Mouse (Mus musculus) spleen, adult 18-20 months (tissue): ENCODE measurements around the gene Gm6583.

Source experiments
- DNase-seq, 2 experiments: peaks; one replicate each; pipeline ENCODE4 v3.0.0; 2022; ENCODE audit warnings: mixed read lengths in 2 of 2

Gm6583 gene

GRCm38 (mm10) chr5:112367338-112367737 is 11.5 kb upstream of the Gm6583 start:
- no peak for DNase-seq

- no peak for DNase-seq
Measured at GRCm38 (mm10) chr5:112366879-112367278, 11.0 kb upstream of the Gm6583 start.

GRCm38 (mm10) chr5:112364184-112364797 is 8.5 kb upstream of the Gm6583 start:
- DNase-seq: no peak

GRCm38 (mm10) chr5:112360077-112360476 is 4.2 kb upstream of the Gm6583 start:
- DNase-seq: no peak

- DNase-seq: no peak
Measured at GRCm38 (mm10) chr5:112359520-112359919, 3.7 kb upstream of the Gm6583 start.

GRCm38 (mm10) chr5:112356322-112356721 is 489 bp upstream of the Gm6583 start:
- DNase-seq: no peak

- no peak for DNase-seq
Measured at GRCm38 (mm10) chr5:112355493-112355892, 340 bp downstream of the Gm6583 start.

- DNase-seq: no peak
Measured at GRCm38 (mm10) chr5:112349169-112349568, 6.7 kb downstream of the Gm6583 start.

GRCm38 (mm10) chr5:112346211-112346965 is 9.4 kb downstream of the Gm6583 start:
- no peak for DNase-seq

GRCm38 (mm10) chr5:112344092-112344960 is 11.5 kb downstream of the Gm6583 start:
- no peak for DNase-seq

GRCm38 (mm10) chr5:112343205-112343595 is 12.6 kb downstream of the Gm6583 start:
- DNase-seq: no peak

GRCm38 (mm10) chr5:112342463-112343204 is 13.2 kb downstream of the Gm6583 start, which contains the start of the genes Srrd and Hps4:
TSS of gene Srrd (minus strand) at chr5:112343040.
TSS of gene Hps4 (plus strand) at chr5:112343083.
- DNase-seq: peak; percentile 73 to 85

- no peak for DNase-seq
Measured at GRCm38 (mm10) chr5:112339215-112339614, 16.6 kb downstream of the Gm6583 start.

GRCm38 (mm10) chr5:112337004-112337403 is 18.8 kb downstream of the Gm6583 start:
- DNase-seq: no peak

- DNase-seq: peak; percentile 46 to 73
Measured at GRCm38 (mm10) chr5:112335473-112335872, 20.4 kb downstream of the Gm6583 start.

- DNase-seq: no peak
Measured at GRCm38 (mm10) chr5:112329805-112330564, 25.8 kb downstream of the Gm6583 start.

- DNase-seq: no peak
Measured at GRCm38 (mm10) chr5:112327854-112328253, 28.0 kb downstream of the Gm6583 start.

GRCm38 (mm10) chr5:112326446-112327009 is 29.3 kb downstream of the Gm6583 start:
- DNase-seq: no peak

- DNase-seq: peak; percentile 88 to 92
Measured at GRCm38 (mm10) chr5:112325546-112326445, 30.0 kb downstream of the Gm6583 start, which contains the start of gene Tfip11. TSS of gene Tfip11 (plus strand) at chr5:112326358.
